Mouse (Mus musculus) C2C12 (cell line): ENCODE data around the gene Lrrc42. TPM values are rescaled to one million over a fixed set of nuclear protein-coding genes. Genes with fewer than 3 reads are reported as not detected.

ENCODE experiments used
- H3K27me3 ChIP-seq: one replicate; pipeline ENCODE4 v1.6.1; 2011; ENCODE audit not compliant: control insufficient read depth, insufficient read depth, insufficient read length
- H3K36me3 ChIP-seq: one replicate; pipeline ENCODE4 v1.6.1; 2011; ENCODE audit not compliant: control insufficient read depth, insufficient read depth
- H3K4me3 ChIP-seq: one replicate; pipeline ENCODE4 v1.5.1; 2011; ENCODE audit warnings: mild to moderate bottlenecking, control low read depth; ENCODE audit not compliant: poor library complexity, insufficient read depth, severe bottlenecking
- H3K79me2 ChIP-seq: one replicate; pipeline ENCODE4 v1.6.1; 2011; ENCODE audit not compliant: control insufficient read depth, insufficient read depth
- H3K79me3 ChIP-seq: one replicate; pipeline ENCODE4 v1.6.1; 2011; ENCODE audit warnings: low read depth, control low read depth
- H3ac ChIP-seq: one replicate; pipeline ENCODE3; 2011; ENCODE audit warnings: low read depth; ENCODE audit not compliant: control insufficient read depth, insufficient read length
- CEBPB ChIP-seq: IDR thresholded peaks from one replicate; pipeline ENCODE4 v1.6.1; 2011; ENCODE audit warnings: low read depth, mild to moderate bottlenecking, control low read depth, moderate library complexity
- CTCF ChIP-seq: IDR thresholded peaks from one replicate; pipeline ENCODE4 v1.5.1; 2011; ENCODE audit not compliant: control insufficient read depth, insufficient read depth, insufficient read length
- FOSL1 ChIP-seq: IDR thresholded peaks from one replicate; pipeline ENCODE4 v1.8.0; 2011; ENCODE audit warnings: mild to moderate bottlenecking, low read length; ENCODE audit not compliant: poor library complexity, insufficient read depth, severe bottlenecking
- MAX ChIP-seq: IDR thresholded peaks from one replicate; pipeline ENCODE4 v1.6.1; 2011; ENCODE audit warnings: mild to moderate bottlenecking, control low read depth
- MYOD1 ChIP-seq: IDR thresholded peaks from one replicate; pipeline ENCODE4 v1.6.1; 2011; ENCODE audit warnings: low read depth; ENCODE audit not compliant: control insufficient read depth, insufficient read length
- MYOG ChIP-seq: IDR thresholded peaks from one replicate; pipeline ENCODE4 v1.6.1; 2011; ENCODE audit not compliant: control insufficient read depth, insufficient read length; ENCODE audit errors: extremely low read depth
- USF1 ChIP-seq: IDR thresholded peaks from one replicate; pipeline ENCODE4 v1.6.1; 2011; ENCODE audit warnings: low read depth, mild to moderate bottlenecking, control low read depth, moderate library complexity
- polyA plus RNA-seq: library from polyadenylated mRNA; unstranded; fragments of >200 nt; fragmentation: generic; extraction: Trizol; gene quantifications from one replicate; pipeline ENCODE4 v1.2.1, GENCODE M21; 2012; ENCODE audit warnings: missing spikeins

The Lrrc42 gene
- polyA plus RNA-seq, 1 experiment = 32.5 TPM

GRCm38 (mm10) chr4:107201779-107202178 is 51.6 kb downstream of the Lrrc42 start:
- Histone ChIP-seq H3K27me3 (no peaks in the 10 kb centered on the region), H3K4me3 (no peak overlapping the region), H3K79me2 (no peaks in the 10 kb centered on the region), H3ac (no peak overlapping the region), H3K79me3 (no peaks in the 10 kb centered on the region), H3K36me3 (peaks cover 62% of the 10 kb centered on the region)
- TF ChIP-seq MYOD1 (no peak), CEBPB (no peak), USF1 (no peak), FOSL1 (no peak), MYOG (no peak), MAX (no peak), CTCF (no peak)

- Histone ChIP-seq H3K27me3 (no peaks in the 10 kb centered on the region), H3K36me3 (peaks cover 78% of the 10 kb centered on the region), H3K4me3 (no peak overlapping the region), H3ac (no peak overlapping the region), H3K79me2 (no peaks in the 10 kb centered on the region), H3K79me3 (no peaks in the 10 kb centered on the region)
- no peak for TF ChIP-seq FOSL1
- no peak for TF ChIP-seq MYOG
- no peak for TF ChIP-seq CTCF
- no peak for TF ChIP-seq USF1
- TF ChIP-seq MYOD1 = no peak
- no peak for TF ChIP-seq MAX
- TF ChIP-seq CEBPB = no peak
Observed at GRCm38 (mm10) chr4:107198072-107198471, 55.3 kb downstream of the Lrrc42 start.

DNA sequence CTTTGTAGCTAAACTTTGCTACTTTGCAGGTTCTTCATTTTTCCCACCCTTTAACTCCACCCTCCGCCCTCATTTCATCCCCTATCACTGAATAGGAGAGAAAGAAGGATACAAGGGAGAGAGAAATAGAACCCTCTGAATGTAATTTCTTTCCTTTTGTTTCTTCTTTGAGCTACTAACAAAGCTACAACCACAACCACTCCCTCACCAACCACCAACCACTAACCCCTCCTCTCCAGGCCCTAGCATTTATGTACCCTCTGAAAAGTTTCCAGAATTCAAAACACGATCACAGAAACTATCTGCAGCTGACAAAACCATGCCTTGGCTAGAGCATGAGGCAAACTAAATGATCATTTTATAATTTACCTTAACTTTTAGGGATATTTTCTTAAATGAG is 56.9 kb downstream of the Lrrc42 start:
- no peaks in the 10 kb centered on the region for H3K79me2 ChIP-seq
- no peak overlapping the region for H3K4me3 ChIP-seq
- TF ChIP-seq MYOD1 (no peak), USF1 (no peak)
- no peaks in the 10 kb centered on the region for H3K79me3 ChIP-seq
- H3K36me3 ChIP-seq = peaks cover 77% of the 10 kb centered on the region
- H3ac ChIP-seq = no peak overlapping the region
- no peaks in the 10 kb centered on the region for H3K27me3 ChIP-seq

DNA sequence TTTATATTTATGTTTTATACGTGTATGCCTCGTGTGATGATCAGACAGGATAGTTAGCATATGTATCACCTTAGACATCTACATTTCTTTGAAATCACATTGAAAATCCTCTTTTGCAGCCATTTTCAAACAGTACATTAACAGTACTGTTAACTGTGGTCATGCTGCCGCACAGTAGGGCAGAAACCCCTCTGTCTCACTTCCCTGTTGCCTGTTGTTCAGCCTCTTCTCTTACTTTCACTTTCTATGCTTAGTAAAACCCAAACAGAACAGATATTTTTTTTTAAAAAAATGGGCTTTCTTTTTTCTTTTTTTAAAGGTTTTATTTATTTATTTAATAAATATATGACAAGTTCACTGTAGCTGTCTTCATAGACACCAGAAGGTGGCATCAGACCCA is 59.5 kb downstream of the Lrrc42 start:
- Histone ChIP-seq H3K79me3 (peaks cover 2% of the 10 kb centered on the region), H3ac (no peak overlapping the region), H3K36me3 (peaks cover 76% of the 10 kb centered on the region), H3K4me3 (no peak overlapping the region), H3K27me3 (no peaks in the 10 kb centered on the region), H3K79me2 (no peaks in the 10 kb centered on the region)
- TF ChIP-seq FOSL1 (no peak), CTCF (no peak), USF1 (no peak), MYOD1 (no peak), CEBPB (no peak), MYOG (no peak), MAX (no peak)

DNA sequence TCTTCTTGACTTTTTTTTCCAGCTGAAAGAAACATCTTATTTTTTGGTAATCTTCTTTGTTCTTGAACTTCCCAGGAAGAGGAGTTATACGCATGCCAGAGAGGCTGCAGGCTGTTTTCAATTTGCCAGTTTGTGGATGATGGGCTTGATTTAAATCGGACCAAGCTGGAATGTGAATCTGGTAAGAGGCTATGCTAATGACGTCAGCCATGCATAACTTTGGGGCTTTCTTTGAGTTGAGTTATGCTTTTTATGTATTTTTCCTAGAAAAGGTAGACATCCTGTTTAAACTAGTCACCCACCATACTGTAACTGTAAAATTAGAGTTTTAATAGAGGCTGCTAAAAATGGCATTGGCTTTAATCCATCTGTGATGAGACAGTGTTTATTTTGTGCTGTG is 67.6 kb downstream of the Lrrc42 start:
- no peak for TF ChIP-seq CTCF
- TF ChIP-seq USF1 = no peak
- TF ChIP-seq FOSL1 = no peak
- no peak for TF ChIP-seq MAX
- no peak for TF ChIP-seq MYOG
- Histone ChIP-seq H3K79me3 (peaks cover 33% of the 10 kb centered on the region), H3K79me2 (peaks cover 47% of the 10 kb centered on the region), H3K27me3 (no peaks in the 10 kb centered on the region), H3K36me3 (peaks cover 46% of the 10 kb centered on the region), H3ac (no peak overlapping the region), H3K4me3 (no peak overlapping the region)

Other genes with a start within 250 kb of the Lrrc42 start
- 75.5 TPM for gene Mrpl37, start 186.7 kb downstream of the Lrrc42 start, polyA plus RNA-seq
- 9.5 TPM for gene Cyb5rl, start 186.5 kb downstream of the Lrrc42 start, polyA plus RNA-seq
- not detected for gene Cdcp2, start 156.6 kb downstream of the Lrrc42 start, polyA plus RNA-seq
- 142 TPM for gene Tmem59, start 75.1 kb downstream of the Lrrc42 start, polyA plus RNA-seq
- gene Tceanc2, start 74.4 kb downstream of the Lrrc42 start, polyA plus RNA-seq = 15.6 TPM
- not detected for gene Ldlrad1, start 44.4 kb downstream of the Lrrc42 start, polyA plus RNA-seq
- gene Hspb11, start 61 bp upstream of the Lrrc42 start, polyA plus RNA-seq = 15.5 TPM
- not detected for gene Dio1, start 53.6 kb upstream of the Lrrc42 start, polyA plus RNA-seq
- 35.1 TPM for gene Yipf1, start 60.8 kb upstream of the Lrrc42 start, polyA plus RNA-seq
- gene Ndc1, start 114.3 kb upstream of the Lrrc42 start, polyA plus RNA-seq = 22.8 TPM
- 0.40 TPM for gene Glis1, start 181.1 kb upstream of the Lrrc42 start, polyA plus RNA-seq